Mouse (Mus musculus) natural killer cell, adult 2 months (primary cell): ENCODE results near the gene 1110032A03Rik.

ENCODE experiments used
- DNase-seq, 2 experiments: peaks; one replicate each; pipeline ENCODE4 v3.0.0; 2022; ENCODE audit warnings: low spot score in 2 of 2

1110032A03Rik gene

GRCm38 (mm10) chr9:50732560-50732959 is 42.8 kb downstream of the 1110032A03Rik start:
- peak in 1 of 2 experiments; percentile 2 for DNase-seq

- DNase-seq = no peak
Observed at GRCm38 (mm10) chr9:50729600-50729999, 45.7 kb downstream of the 1110032A03Rik start.

GRCm38 (mm10) chr9:50727925-50728651 is 47.2 kb downstream of the 1110032A03Rik start:
- peak; percentile 14 to 39 for DNase-seq

- DNase-seq = no peak
Observed at GRCm38 (mm10) chr9:50727171-50727924, 48.0 kb downstream of the 1110032A03Rik start.

GRCm38 (mm10) chr9:50725921-50726590 is 49.3 kb downstream of the 1110032A03Rik start:
- DNase-seq = no peak

- no peak for DNase-seq
Observed at GRCm38 (mm10) chr9:50724661-50725330, 50.5 kb downstream of the 1110032A03Rik start.

GRCm38 (mm10) chr9:50724147-50724546 is 51.2 kb downstream of the 1110032A03Rik start:
- no peak for DNase-seq

GRCm38 (mm10) chr9:50723406-50723805 is 51.9 kb downstream of the 1110032A03Rik start:
- DNase-seq = no peak

- no peak for DNase-seq
Observed at GRCm38 (mm10) chr9:50722451-50722911, 52.8 kb downstream of the 1110032A03Rik start.

GRCm38 (mm10) chr9:50721061-50721460 is 54.3 kb downstream of the 1110032A03Rik start:
- DNase-seq = no peak

GRCm38 (mm10) chr9:50718878-50719277 is 56.4 kb downstream of the 1110032A03Rik start:
- DNase-seq = no peak

GRCm38 (mm10) chr9:50714188-50714587 is 61.1 kb downstream of the 1110032A03Rik start:
- no peak for DNase-seq
